ENCODE assay signal across 29 mouse cellular contexts in genomic region chr2:70195418-70196248, GRCm38 (mm10).
DNase-seq lines count a peak whose midpoint lies in the region; ATAC-seq and TF ChIP-seq lines count a peak whose summit lies in the region.
"Had no signal": no experiment of that assay in that cellular context is flagged by ENCODE, and none has a peak within 500 bp of the region (broad histone marks: within the 10 kb centered on the region; RNA-seq: fewer than 3 reads in every experiment).

No protein-coding gene starts in this region.

- no peak overlapping the region for H3K4me3 ChIP-seq in forebrain, embryonic 13.5 days
- no peak overlapping the region for H3K4me3 ChIP-seq in forebrain, embryonic 14.5 days (ENCODE audit: low read depth, low read length)
- H3K4me3 ChIP-seq in hindbrain, embryonic 10.5 days: no peak overlapping the region
- H3K4me3 ChIP-seq in hindbrain, embryonic 11.5 days (ENCODE audit: low read depth, low read length): no peak overlapping the region
- H3K4me3 ChIP-seq in midbrain, embryonic 14.5 days (replicated peaks; ENCODE audit: low read depth, low read length): no peak overlapping the region
- no peak overlapping the region for H3K4me3 ChIP-seq in kidney, embryonic 16.5 days (ENCODE audit: low read length)
- H3K4me3 ChIP-seq: gastrocnemius, adult 2 months; heart, embryonic 15.5 days; limb, embryonic 12.5 days; liver, embryonic 15.5 days; myocyte; neural tube, embryonic 13.5 days had no signal

- peaks cover 8% of the 10 kb centered on the region; the same call in 1 of the 2 replicates for H3K27me3 ChIP-seq in forebrain, embryonic 13.5 days
- no peaks in the 10 kb centered on the region for H3K27me3 ChIP-seq in forebrain, embryonic 14.5 days (replicated peaks; ENCODE audit: control insufficient read depth, insufficient read depth, low read length)
- H3K27me3 ChIP-seq in hindbrain, embryonic 10.5 days (ENCODE audit: insufficient read depth, poor library complexity, severe bottlenecking): no peaks in the 10 kb centered on the region
- no peaks in the 10 kb centered on the region for H3K27me3 ChIP-seq in hindbrain, embryonic 11.5 days (ENCODE audit: control insufficient read depth, insufficient read depth, low read length)
- no peaks in the 10 kb centered on the region for H3K27me3 ChIP-seq in Patski
- H3K27me3 ChIP-seq in midbrain, embryonic 14.5 days (ENCODE audit: control insufficient read depth, insufficient read depth, low read length): no peaks in the 10 kb centered on the region; the same call in 1 of the 2 replicates
- H3K27me3 ChIP-seq in kidney, embryonic 16.5 days (ENCODE audit: insufficient read depth, low read length): no peaks in the 10 kb centered on the region
- H3K27me3 ChIP-seq: heart, embryonic 15.5 days; limb, embryonic 12.5 days; liver, embryonic 15.5 days had no signal

- no peak for ATAC-seq in forebrain, embryonic 13.5 days
- ATAC-seq in forebrain, embryonic 14.5 days: no peak
- no peak for ATAC-seq in hindbrain, embryonic 11.5 days (ENCODE audit: low FRiP score)
- ATAC-seq in Patski: no peak
- ATAC-seq in midbrain, embryonic 14.5 days (ENCODE audit: low FRiP score, low TSS enrichment): peak; percentile 78; the same call in 1 of the 2 replicates
- no peak for ATAC-seq in kidney, embryonic 16.5 days (ENCODE audit: low FRiP score, low TSS enrichment)
- ATAC-seq: intestine, embryonic 16.5 days had no signal

- no peak overlapping the region for H3K4me2 ChIP-seq in forebrain, embryonic 13.5 days
- H3K4me2 ChIP-seq in forebrain, embryonic 14.5 days (ENCODE audit: low read length): no peak overlapping the region
- no peak overlapping the region for H3K4me2 ChIP-seq in hindbrain, embryonic 11.5 days (replicated peaks; ENCODE audit: low read depth, low read length)
- no peak overlapping the region for H3K4me2 ChIP-seq in midbrain, embryonic 14.5 days (ENCODE audit: low read length)
- no peak overlapping the region for H3K4me2 ChIP-seq in kidney, embryonic 16.5 days (replicated peaks; ENCODE audit: low read depth, low read length)
- H3K4me2 ChIP-seq: heart, embryonic 15.5 days; limb, embryonic 12.5 days; liver, embryonic 15.5 days; lung, embryonic 14.5 days; neural tube, embryonic 13.5 days had no signal

- DNase-seq in forebrain, embryonic 14.5 days (ENCODE audit: low spot score): no peak
- DNase-seq in hindbrain, embryonic 10.5 days (ENCODE audit: low spot score): no peak
- DNase-seq in hindbrain, embryonic 11.5 days (ENCODE audit: low spot score): no peak
- peak; percentile 4 for DNase-seq in Patski (ENCODE audit: low read depth, low spot score)
- DNase-seq in midbrain, embryonic 14.5 days: peak; percentile 74
- DNase-seq: adrenal gland, postnatal 10 days; cerebellum, adult 11 months; cerebellum, adult 9-10 months; cerebellum, postnatal 36 days; gastrocnemius, adult 2 months; gastrocnemius, postnatal 36 days; heart, adult 18-20 months; kidney, adult 8-10 months; kidney, postnatal 10 days; lung, embryonic 14.5 days; lung, postnatal 14 days; right cerebral cortex, postnatal 4 days; thymus, adult 18-20 months; thymus, postnatal 36 days had no signal

- 36% methylated on average over 9 of the region's 9 CpGs for WGBS in forebrain, embryonic 13.5 days
- 43% methylated on average over 9 of the region's 9 CpGs for WGBS in forebrain, embryonic 14.5 days
- WGBS in hindbrain, embryonic 10.5 days: 80% methylated on average over 9 of the region's 9 CpGs
- WGBS in hindbrain, embryonic 11.5 days: 71% methylated on average over 9 of the region's 9 CpGs
- WGBS in midbrain, embryonic 14.5 days: 20% methylated on average over 9 of the region's 9 CpGs
- 59% methylated on average over 9 of the region's 9 CpGs for WGBS in kidney, embryonic 16.5 days

- no peaks in the 10 kb centered on the region for H3K9me3 ChIP-seq in forebrain, embryonic 13.5 days (replicated peaks)
- peaks cover 4% of the 10 kb centered on the region; the same call in 1 of the 2 replicates for H3K9me3 ChIP-seq in forebrain, embryonic 14.5 days (replicated peaks; ENCODE audit: control insufficient read depth, low read length)
- H3K9me3 ChIP-seq in hindbrain, embryonic 10.5 days: no peaks in the 10 kb centered on the region
- H3K9me3 ChIP-seq in hindbrain, embryonic 11.5 days (ENCODE audit: control insufficient read depth, low read length): no peaks in the 10 kb centered on the region
- no peaks in the 10 kb centered on the region for H3K9me3 ChIP-seq in midbrain, embryonic 14.5 days (ENCODE audit: control insufficient read depth, low read length)
- no peaks in the 10 kb centered on the region for H3K9me3 ChIP-seq in kidney, embryonic 16.5 days (ENCODE audit: low read length)
- H3K9me3 ChIP-seq: G1E; heart, embryonic 15.5 days; limb, embryonic 12.5 days; liver, embryonic 15.5 days; neural tube, embryonic 13.5 days had no signal

- peaks cover 35% of the 10 kb centered on the region for H3K4me1 ChIP-seq in forebrain, embryonic 13.5 days
- H3K4me1 ChIP-seq in forebrain, embryonic 14.5 days (ENCODE audit: control insufficient read depth, insufficient read depth, low read length): peaks cover 19% of the 10 kb centered on the region
- H3K4me1 ChIP-seq in hindbrain, embryonic 10.5 days (replicated peaks): 0 out of 2 replicates have a peak, but pooled peaks cover 4% of the 10 kb centered on the region
- no peaks in the 10 kb centered on the region for H3K4me1 ChIP-seq in hindbrain, embryonic 11.5 days (replicated peaks; ENCODE audit: control insufficient read depth, insufficient read depth, low read length)
- H3K4me1 ChIP-seq in midbrain, embryonic 14.5 days (ENCODE audit: control insufficient read depth, insufficient read depth, low read length): peaks cover 24% of the 10 kb centered on the region
- H3K4me1 ChIP-seq in kidney, embryonic 16.5 days (ENCODE audit: insufficient read depth, low read length): no peaks in the 10 kb centered on the region
- H3K4me1 ChIP-seq: limb, embryonic 12.5 days; liver, embryonic 15.5 days had no signal

- CTCF ChIA-PET in Patski (lab: Charles Lee): no interaction called here

- no peaks in the 10 kb centered on the region for H3K36me3 ChIP-seq in forebrain, embryonic 13.5 days (ENCODE audit: poor library complexity, severe bottlenecking)
- no peaks in the 10 kb centered on the region for H3K36me3 ChIP-seq in forebrain, embryonic 14.5 days (ENCODE audit: control insufficient read depth, insufficient read depth, low read length)
- no peaks in the 10 kb centered on the region for H3K36me3 ChIP-seq in hindbrain, embryonic 10.5 days
- no peaks in the 10 kb centered on the region for H3K36me3 ChIP-seq in hindbrain, embryonic 11.5 days (ENCODE audit: control insufficient read depth, insufficient read depth, low read length)
- no peaks in the 10 kb centered on the region for H3K36me3 ChIP-seq in midbrain, embryonic 14.5 days (ENCODE audit: control insufficient read depth, insufficient read depth, low read length)
- no peaks in the 10 kb centered on the region for H3K36me3 ChIP-seq in kidney, embryonic 16.5 days (ENCODE audit: insufficient read depth, low read length)
- H3K36me3 ChIP-seq: G1E; heart, embryonic 15.5 days; limb, embryonic 12.5 days; liver, embryonic 15.5 days; neural tube, embryonic 13.5 days had no signal

- TF ChIP-seq CTCF in Patski (IDR thresholded peaks at IDR 0.05): no peak

- POLR2A ChIA-PET in Patski (lab: Charles Lee): interaction anchor here (0.6 kb wide), 1 partner anchor 387 kb away, joined by 3 read pairs; no protein-coding TSS in a partner anchor

- H3K27ac ChIP-seq in forebrain, embryonic 13.5 days: peak overlapping the region; percentile 67
- no peak overlapping the region; the same call in 1 of the 2 replicates for H3K27ac ChIP-seq in forebrain, embryonic 14.5 days (ENCODE audit: low read depth, low read length)
- H3K27ac ChIP-seq in hindbrain, embryonic 10.5 days: 0 out of 2 replicates have a peak overlapping the region, but pooled peaks have one; percentile 18
- no peak overlapping the region for H3K27ac ChIP-seq in hindbrain, embryonic 11.5 days (ENCODE audit: low read depth, low read length)
- peak overlapping the region; percentile 76 for H3K27ac ChIP-seq in midbrain, embryonic 14.5 days (replicated peaks; ENCODE audit: low read depth, low read length)
- no peak overlapping the region for H3K27ac ChIP-seq in kidney, embryonic 16.5 days (ENCODE audit: low read length)
- H3K27ac ChIP-seq: gastrocnemius, adult 2 months; heart, embryonic 15.5 days; limb, embryonic 12.5 days; liver, embryonic 15.5 days; neural tube, embryonic 13.5 days; stomach, postnatal 0 days had no signal

- in situ Hi-C loops in Patski (cut with MboI; ENCODE audit: low pct_unique_long_range_greater_than_20kb): no loop called here

- no peak overlapping the region for H3K9ac ChIP-seq in forebrain, embryonic 13.5 days
- no peak overlapping the region for H3K9ac ChIP-seq in forebrain, embryonic 14.5 days (ENCODE audit: low read length)
- no peak overlapping the region for H3K9ac ChIP-seq in hindbrain, embryonic 11.5 days (ENCODE audit: low read depth, low read length)
- H3K9ac ChIP-seq in midbrain, embryonic 14.5 days (replicated peaks; ENCODE audit: low read length): no peak overlapping the region
- no peak overlapping the region for H3K9ac ChIP-seq in kidney, embryonic 16.5 days (replicated peaks; ENCODE audit: low read length)
- H3K9ac ChIP-seq: heart, embryonic 15.5 days; limb, embryonic 12.5 days; liver, embryonic 15.5 days; lung, embryonic 14.5 days; neural tube, embryonic 13.5 days had no signal

Comparison
In these comparisons a context has a peak if more than half of its experiments do, and no peak if none do; other contexts are left out.
1. H3K27ac ChIP-seq: peak in forebrain, embryonic 13.5 days (single experiment), hindbrain, embryonic 10.5 days (single experiment) and midbrain, embryonic 14.5 days (single experiment); none in forebrain, embryonic 14.5 days (single experiment), hindbrain, embryonic 11.5 days (single experiment) and kidney, embryonic 16.5 days (single experiment).
2. DNase-seq: peak in Patski (single experiment) and midbrain, embryonic 14.5 days (single experiment); none in forebrain, embryonic 14.5 days (single experiment), hindbrain, embryonic 10.5 days (single experiment) and hindbrain, embryonic 11.5 days (single experiment).